Mouse (Mus musculus) erythroblast, embryonic 14.5 days (primary cell): ENCODE measurements around the gene Gdpd5.

Experiments used
- GATA1 ChIP-seq: IDR thresholded peaks from 2 replicates; pipeline ENCODE4 v1.6.1; 2012; ENCODE audit warnings: low read length, inconsistent platforms, mixed read lengths
- TAL1 ChIP-seq: IDR thresholded peaks from 3 replicates; pipeline ENCODE4 v1.6.1; 2012; ENCODE audit warnings: low read length, inconsistent platforms, mixed read lengths

DNA sequence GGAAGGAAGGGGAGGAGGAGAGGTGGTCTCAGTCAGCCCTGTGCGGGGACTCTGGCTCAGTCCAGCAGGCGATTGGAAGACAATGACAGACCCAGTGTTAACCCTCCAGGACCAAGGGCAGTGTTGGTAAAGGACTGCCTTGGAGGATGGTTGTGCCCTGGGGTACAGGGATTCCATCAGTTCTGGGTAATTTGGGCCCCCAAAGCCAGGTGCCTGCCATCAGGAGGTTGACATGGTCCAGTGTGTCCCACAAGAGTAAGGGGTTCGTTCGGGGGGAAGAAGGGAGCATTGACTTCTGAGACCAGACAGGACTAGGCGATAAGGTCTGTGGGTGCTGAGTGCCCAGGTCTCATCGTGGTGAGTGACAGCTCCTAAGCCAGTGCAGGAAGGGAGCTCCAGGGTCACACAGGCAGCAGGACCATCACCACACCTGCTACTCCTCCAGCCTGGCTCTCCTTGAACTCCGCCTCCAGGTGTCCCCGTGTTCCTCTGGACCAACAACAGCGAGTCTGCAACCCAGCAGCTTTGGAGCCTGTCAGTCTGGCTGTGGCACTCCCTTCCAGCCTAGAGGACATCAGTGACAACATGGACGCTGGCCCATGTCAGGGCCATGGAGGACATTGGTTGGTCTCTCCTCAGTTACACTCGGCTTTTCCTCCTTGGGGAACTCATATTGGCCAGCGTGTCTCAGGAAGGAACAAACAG, 23.0 kb downstream of the Gdpd5 start:
- TF ChIP-seq TAL1 (no peak), GATA1 (no peak)
